Mouse (Mus musculus) B cell, adult (primary cell): ENCODE data around the gene Gm3542. TPM values are rescaled to one million over a fixed set of nuclear protein-coding genes. Genes with fewer than 3 reads are reported as not detected.

Source experiments
- total RNA-seq: library from RNA; stranded (reverse); gene quantifications from 4 replicates; pipeline ENCODE4 v1.2.4, GENCODE M21; 2023; ENCODE audit not compliant: inconsistent age

Gene Gm3542
- not detected in 4 replicates for total RNA-seq

DNA sequence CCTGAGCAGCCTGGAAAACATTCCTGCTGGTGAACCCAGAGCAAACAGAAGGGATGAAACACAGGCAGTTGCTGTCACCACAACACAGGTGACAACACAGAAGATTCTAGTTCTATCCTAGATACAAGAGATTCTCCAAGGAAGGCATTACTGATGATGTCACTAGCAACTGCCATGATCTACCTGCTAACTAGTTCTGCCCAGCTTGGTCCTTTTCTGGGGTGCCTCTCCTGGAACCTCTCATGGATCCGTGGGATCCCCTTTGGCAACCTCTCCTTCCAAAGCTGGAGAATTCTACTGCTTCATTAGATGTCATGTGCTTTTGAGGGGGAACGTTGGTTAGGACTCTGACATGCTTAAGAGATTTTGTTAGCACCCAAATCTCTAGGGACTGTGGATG lies at the start of gene Gm3542:
TSS of gene Gm3542 (minus strand) at position 101 of the 400 bp plus-strand sequence.

Other genes starting within 250 kb of the Gm3542 start
- gene Gm8279, start 203.4 kb downstream of the Gm3542 start, total RNA-seq, result not detected in 4 replicates
- not detected in 4 replicates for gene Gm3317, start 170.4 kb downstream of the Gm3542 start, total RNA-seq
- gene Gm8271, start 149.1 kb downstream of the Gm3542 start, total RNA-seq, result not detected in 4 replicates
- not detected in 4 replicates for gene Gm3526, start 74.3 kb downstream of the Gm3542 start, total RNA-seq
- not detected in 4 replicates for gene Gm3500, start 54.1 kb upstream of the Gm3542 start, total RNA-seq
- gene Gm3194, start 120.5 kb upstream of the Gm3542 start, total RNA-seq, result not detected in 4 replicates
- gene Gm8246, start 142.9 kb upstream of the Gm3542 start, total RNA-seq, result not detected in 4 replicates
- gene Gm3187, start 149.3 kb upstream of the Gm3542 start, total RNA-seq, result not detected in 4 replicates
- gene Gm3488, start 166.7 kb upstream of the Gm3542 start, total RNA-seq, result 0.51 TPM in 1 of 4 replicates, not detected in the others
- gene Gm3532, start 203.6 kb upstream of the Gm3542 start, total RNA-seq, result not detected in 4 replicates